Mouse (Mus musculus): Measurements from ENCODE around the gene Gm16485. TPM values are rescaled to one million over a fixed set of nuclear protein-coding genes. Genes with fewer than 3 reads are reported as not detected.

The Gm16485 gene
- polyA plus RNA-seq (2012; fragmentation: generic; extraction: Trizol), result not detected

- Histone ChIP-seq H3K4me2 (ENCODE audit: low read depth) (no peak within 1 kb of the TSS), H3K27me3 (ENCODE audit: control insufficient read depth, insufficient read depth, insufficient read length) (no peaks in the 10 kb centered on the region), H3K4me3 (no peak within 1 kb of the TSS), H3K79me2 (ENCODE audit: control insufficient read depth, insufficient read depth) (no peaks in the 10 kb centered on the region), H3K36me3 (ENCODE audit: control insufficient read depth, insufficient read depth) (no peaks in the 10 kb centered on the region), H3ac (ENCODE audit: control insufficient read depth, insufficient read length) (no peak within 1 kb of the TSS)
- TF ChIP-seq POLR2AphosphoS2 (IDR thresholded peaks at IDR 0.05; ENCODE audit: insufficient read length, low read depth) (no peak), MYOG (IDR thresholded peaks at IDR 0.05; ENCODE audit: control insufficient read depth in 1 of 3, insufficient read depth in 1 of 3, insufficient read length in 2 of 3, low read depth in 2 of 3) (no peak), E2F4 (IDR thresholded peaks at IDR 0.05; ENCODE audit: insufficient read depth) (no peak), TCF3 (IDR thresholded peaks at IDR 0.05; ENCODE audit: insufficient read length, low read depth) (no peak)
Measured at GRCm38 (mm10) chr9:8971491-8971890, at the start of gene Gm16485. Gm16485 (plus strand) TSS chr9:8971791.

DNA sequence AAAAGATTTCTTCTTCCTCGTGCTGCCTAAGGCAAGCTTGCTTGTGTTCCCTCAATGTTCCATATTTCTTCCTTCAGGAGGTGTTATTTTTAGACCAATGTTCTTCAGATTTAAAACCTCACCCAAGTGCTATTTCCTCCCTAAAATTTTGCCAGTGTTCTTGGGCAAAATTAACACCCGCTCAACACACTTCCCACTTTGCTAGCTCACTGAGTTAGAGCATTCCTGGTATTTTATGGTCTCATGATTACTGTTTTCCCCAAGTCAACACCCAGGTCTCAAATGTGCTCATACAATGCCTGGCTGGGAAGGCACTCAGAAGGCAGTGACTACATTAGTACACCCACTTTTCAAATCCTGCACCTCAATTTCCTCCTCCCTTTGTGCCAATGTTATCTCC lies 44.0 kb upstream of the Gm16485 start:
- no peak for TF ChIP-seq MYOD1 (IDR thresholded peaks at IDR 0.05; ENCODE audit: control insufficient read depth in 1 of 3, insufficient read length in 2 of 3, low read depth in 2 of 3)
- no peak for TF ChIP-seq REST (IDR thresholded peaks at IDR 0.05; ENCODE audit: insufficient read depth, insufficient read length)
- no peak for TF ChIP-seq USF1 (IDR thresholded peaks at IDR 0.05; ENCODE audit: low read depth)
- no peak for TF ChIP-seq CEBPB (IDR thresholded peaks at IDR 0.05; ENCODE audit: insufficient read depth, poor library complexity, severe bottlenecking)
- no peak for TF ChIP-seq POLR2A (IDR thresholded peaks at IDR 0.05; ENCODE audit: insufficient read length, low read depth)
- TF ChIP-seq POLR2AphosphoS2 (IDR thresholded peaks at IDR 0.05; ENCODE audit: insufficient read length, low read depth), result no peak
- TF ChIP-seq TCF3 (IDR thresholded peaks at IDR 0.05; ENCODE audit: insufficient read length, low read depth), result no peak
- TF ChIP-seq MAX (IDR thresholded peaks at IDR 0.05; ENCODE audit: low read depth), result no peak
- TF ChIP-seq SRF (IDR thresholded peaks at IDR 0.05; ENCODE audit: control insufficient read depth, insufficient read length, low read depth), result no peak
- no peak for TF ChIP-seq E2F4 (IDR thresholded peaks at IDR 0.05; ENCODE audit: insufficient read depth)
- no peak for TF ChIP-seq TCF12 (IDR thresholded peaks at IDR 0.05; ENCODE audit: insufficient read depth, poor library complexity, severe bottlenecking)
- TF ChIP-seq MYOG (IDR thresholded peaks at IDR 0.05; ENCODE audit: control insufficient read depth in 1 of 3, insufficient read depth in 1 of 3, insufficient read length in 2 of 3, low read depth in 2 of 3), result no peak
- H3K27me3 ChIP-seq (ENCODE audit: control insufficient read depth, insufficient read depth, insufficient read length), result no peaks in the 10 kb centered on the region
- no peaks in the 10 kb centered on the region for H3K36me3 ChIP-seq (ENCODE audit: control insufficient read depth, insufficient read depth)
- H3K79me2 ChIP-seq (ENCODE audit: control insufficient read depth, insufficient read depth), result no peaks in the 10 kb centered on the region
- H3K4me3 ChIP-seq, result no peak overlapping the region
- no peak overlapping the region for H3ac ChIP-seq (ENCODE audit: control insufficient read depth, insufficient read length)
- no peak overlapping the region for H3K4me2 ChIP-seq (ENCODE audit: low read depth)

DNA sequence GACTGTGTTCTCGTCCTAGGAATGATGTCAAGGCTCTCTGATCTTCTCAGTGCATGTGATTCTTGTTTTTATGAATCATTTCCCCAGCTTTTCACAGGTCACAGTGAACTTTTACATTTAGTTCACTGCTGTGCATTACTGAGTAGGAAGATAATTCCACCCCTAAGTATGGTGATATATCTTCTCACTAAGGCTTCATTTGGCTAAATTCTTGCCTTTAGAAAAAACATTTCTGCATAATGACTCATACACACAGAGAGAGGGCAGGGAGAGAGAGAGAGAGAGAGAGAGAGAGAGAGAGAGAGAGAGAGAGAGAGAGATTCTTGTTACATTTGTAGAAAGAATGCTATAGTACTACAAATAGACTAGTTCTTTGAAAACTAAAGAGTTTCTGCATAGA lies 33.8 kb upstream of the Gm16485 start:
- no peak overlapping the region for H3K4me3 ChIP-seq
- TF ChIP-seq POLR2AphosphoS2 (IDR thresholded peaks at IDR 0.05; ENCODE audit: insufficient read length, low read depth) (no peak), TCF12 (IDR thresholded peaks at IDR 0.05; ENCODE audit: insufficient read depth, poor library complexity, severe bottlenecking) (no peak), SRF (IDR thresholded peaks at IDR 0.05; ENCODE audit: control insufficient read depth, insufficient read length, low read depth) (no peak), E2F4 (IDR thresholded peaks at IDR 0.05; ENCODE audit: insufficient read depth) (no peak)
- H3K4me2 ChIP-seq (ENCODE audit: low read depth), result no peak overlapping the region
- H3K27me3 ChIP-seq (ENCODE audit: control insufficient read depth, insufficient read depth, insufficient read length), result no peaks in the 10 kb centered on the region
- H3K79me2 ChIP-seq (ENCODE audit: control insufficient read depth, insufficient read depth), result no peaks in the 10 kb centered on the region
- H3K36me3 ChIP-seq (ENCODE audit: control insufficient read depth, insufficient read depth), result no peaks in the 10 kb centered on the region
- H3ac ChIP-seq (ENCODE audit: control insufficient read depth, insufficient read length), result no peak overlapping the region

DNA sequence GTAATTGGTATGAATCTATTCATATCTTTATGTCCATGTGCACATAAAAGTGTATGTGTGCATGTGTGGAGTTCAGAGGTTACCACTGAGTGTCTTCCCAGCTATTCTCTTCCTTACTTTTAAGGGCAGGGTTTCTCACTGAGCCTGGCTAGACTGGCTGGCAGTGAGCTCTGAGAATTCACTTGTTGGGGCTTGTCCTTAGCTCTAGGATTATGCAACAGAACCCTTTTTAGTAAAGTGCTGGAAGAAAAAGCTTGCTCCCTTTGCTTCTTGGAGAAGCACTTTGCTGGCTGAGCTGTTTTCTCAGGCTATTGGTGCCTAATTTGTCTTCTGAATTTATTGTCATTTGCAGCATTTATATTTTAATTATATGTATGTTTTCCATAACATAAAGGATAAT lies 18.3 kb upstream of the Gm16485 start:
- Histone ChIP-seq H3K4me2 (ENCODE audit: low read depth) (no peak overlapping the region), H3K36me3 (ENCODE audit: control insufficient read depth, insufficient read depth) (no peaks in the 10 kb centered on the region), H3K27me3 (ENCODE audit: control insufficient read depth, insufficient read depth, insufficient read length) (no peaks in the 10 kb centered on the region), H3K4me3 (no peak overlapping the region), H3ac (ENCODE audit: control insufficient read depth, insufficient read length) (no peak overlapping the region), H3K79me2 (ENCODE audit: control insufficient read depth, insufficient read depth) (no peaks in the 10 kb centered on the region)
- TF ChIP-seq USF1 (IDR thresholded peaks at IDR 0.05; ENCODE audit: low read depth) (no peak), TCF3 (IDR thresholded peaks at IDR 0.05; ENCODE audit: insufficient read length, low read depth) (no peak)

GRCm38 (mm10) chr9:8964512-8965133 lies 7.0 kb upstream of the Gm16485 start:
- no peak overlapping the region for H3K4me2 ChIP-seq (ENCODE audit: low read depth)
- H3K4me3 ChIP-seq, result no peak overlapping the region
- H3ac ChIP-seq (ENCODE audit: control insufficient read depth, insufficient read length), result no peak overlapping the region
- no peaks in the 10 kb centered on the region for H3K79me2 ChIP-seq (ENCODE audit: control insufficient read depth, insufficient read depth)
- H3K36me3 ChIP-seq (ENCODE audit: control insufficient read depth, insufficient read depth), result no peaks in the 10 kb centered on the region
- TF ChIP-seq SRF (IDR thresholded peaks at IDR 0.05; ENCODE audit: control insufficient read depth, insufficient read length, low read depth) (no peak), E2F4 (IDR thresholded peaks at IDR 0.05; ENCODE audit: insufficient read depth) (no peak), MYOG (IDR thresholded peaks at IDR 0.05; ENCODE audit: control insufficient read depth in 1 of 3, insufficient read depth in 1 of 3, insufficient read length in 2 of 3, low read depth in 2 of 3) (no peak), MAX (IDR thresholded peaks at IDR 0.05; ENCODE audit: low read depth) (no peak), USF1 (IDR thresholded peaks at IDR 0.05; ENCODE audit: low read depth) (no peak), REST (IDR thresholded peaks at IDR 0.05; ENCODE audit: insufficient read depth, insufficient read length) (no peak)
- no peaks in the 10 kb centered on the region for H3K27me3 ChIP-seq (ENCODE audit: control insufficient read depth, insufficient read depth, insufficient read length)

Measured in myocyte (in vitro differentiated cells).